Mouse (Mus musculus) B cell, adult 67 days (primary cell): Measurements from ENCODE around the gene Ehmt1. TPM values are rescaled to one million over a fixed set of nuclear protein-coding genes. Genes with fewer than 3 reads are reported as not detected.

Experiments
- total RNA-seq, 2 experiments: library from RNA; stranded (reverse); gene quantifications; 4 replicates each; pipeline ENCODE4 v1.2.4; 2023

The Ehmt1 gene
- total RNA-seq: 100 to 1,000 TPM; 120 to 122 TPM

DNA sequence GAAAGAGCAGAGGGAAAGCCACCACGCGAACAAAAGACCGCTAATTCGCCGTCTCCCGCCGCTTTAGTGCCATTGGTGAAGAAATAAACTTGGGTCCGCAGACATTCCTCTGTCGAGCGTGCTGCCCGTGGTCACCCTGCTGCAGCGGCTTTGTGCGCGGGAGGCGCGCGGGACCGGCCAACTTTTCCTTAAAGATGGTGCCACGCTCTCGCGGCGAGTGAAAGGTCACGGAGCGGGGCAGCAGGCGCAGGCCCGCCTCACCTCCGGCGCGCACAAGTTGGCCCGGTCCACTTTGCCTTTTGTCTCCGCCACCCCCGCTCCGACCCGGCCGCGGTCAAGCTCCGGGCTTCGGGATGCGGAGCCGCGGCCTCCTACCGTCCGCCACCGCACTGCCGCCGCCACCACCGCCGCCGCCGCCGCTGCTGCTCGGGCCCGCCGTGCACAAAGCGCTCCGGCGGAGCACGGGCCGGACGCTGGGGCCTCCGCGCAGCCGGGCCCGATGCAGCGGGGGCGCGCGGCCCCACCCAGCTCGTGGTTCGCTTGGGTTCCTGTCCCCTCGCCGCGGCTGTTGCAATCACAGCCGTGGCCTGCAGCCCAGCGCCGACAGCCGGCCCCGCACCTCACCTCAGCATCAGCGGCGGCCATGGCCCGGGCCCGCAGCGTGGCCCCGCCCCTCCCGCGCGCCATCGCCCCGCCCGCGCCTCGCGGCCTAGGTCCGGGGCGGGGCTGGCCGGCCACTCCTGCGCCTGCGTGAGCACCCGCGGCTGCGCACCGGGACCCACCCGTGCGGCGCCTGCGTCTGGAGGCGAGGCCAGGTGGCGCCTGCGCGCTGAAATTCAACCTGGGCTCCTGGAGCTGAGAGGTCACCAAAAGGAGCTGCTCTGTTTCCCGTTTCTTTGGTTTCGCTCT lies at the start of gene Ehmt1:
Gene Ehmt1, minus strand, starts transcription at position 685 of the 909 bp plus-strand sequence.

DNA sequence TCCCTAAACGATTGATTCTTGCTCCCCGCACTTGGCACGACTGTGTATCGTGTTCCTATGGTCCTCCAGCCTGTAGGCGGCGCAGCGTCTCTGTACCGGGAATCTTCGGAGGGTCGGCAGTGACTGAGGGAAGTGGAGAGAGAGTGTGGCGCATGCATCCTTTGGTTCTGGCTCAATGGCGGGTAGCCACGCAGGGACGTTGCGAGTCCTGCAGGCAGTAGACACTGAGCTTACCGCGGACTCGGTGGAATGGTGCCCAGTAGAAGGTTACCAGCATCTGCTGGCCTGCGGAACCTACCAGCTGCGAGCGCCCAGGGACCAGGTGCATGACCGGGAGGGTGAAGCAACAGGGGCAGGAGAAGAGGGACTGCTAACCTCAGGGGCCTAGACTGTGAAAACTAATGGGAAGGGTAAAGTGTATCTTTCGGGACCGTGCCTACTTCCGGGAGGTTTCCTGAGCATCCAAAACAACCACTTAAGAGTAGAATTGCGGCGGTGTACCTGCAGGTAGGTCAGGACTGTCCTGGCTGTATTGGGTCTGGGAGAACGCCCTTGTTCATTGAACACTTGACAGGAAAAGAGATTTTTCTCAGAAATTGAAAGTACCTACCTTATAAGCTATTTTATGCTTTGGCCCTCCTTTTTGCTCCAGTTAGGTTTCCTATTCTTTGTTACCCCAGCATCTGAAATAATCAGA lies 43.0 kb upstream of the Ehmt1 start, which contains the start of gene Dph7:
Gene Dph7, plus strand, starts transcription at position 97 of the 697 bp plus-strand sequence.

DNA sequence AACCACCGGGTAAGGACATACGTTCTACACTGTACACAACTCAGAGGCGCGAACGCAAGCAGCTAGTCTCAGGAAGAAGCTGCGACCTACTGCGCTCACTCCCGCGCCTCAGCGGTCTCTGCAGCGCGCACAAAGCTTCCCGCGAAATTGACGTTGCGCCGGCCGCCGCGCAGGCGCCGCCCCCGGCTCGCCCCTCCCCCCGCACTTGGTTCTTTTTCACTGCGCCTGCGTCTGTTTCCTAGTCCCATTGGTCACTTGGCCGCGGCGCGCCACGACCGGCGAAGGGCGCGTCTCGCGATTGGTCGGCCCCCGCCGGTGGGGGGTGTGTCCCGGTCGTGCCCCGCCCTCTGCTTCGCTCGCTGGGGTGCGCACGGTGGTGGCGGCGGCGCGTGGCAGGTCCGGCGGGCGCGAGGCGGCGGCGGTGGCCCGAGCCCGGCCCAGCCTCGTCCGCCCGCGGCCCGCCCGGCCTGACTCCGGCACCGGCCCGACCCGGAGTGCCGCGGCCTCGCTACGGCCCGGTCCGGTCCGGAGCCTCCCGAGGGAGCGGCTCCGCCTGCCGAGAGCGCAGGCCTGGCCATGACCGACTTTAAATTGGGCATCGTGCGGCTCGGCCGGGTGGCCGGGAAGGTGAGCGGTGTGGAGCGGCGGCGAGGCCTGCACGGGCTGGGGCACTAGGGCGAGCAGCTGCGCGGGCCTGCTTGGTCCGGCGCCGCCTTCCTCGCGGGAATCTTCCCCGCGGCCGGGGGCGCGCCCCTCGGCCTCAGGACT lies 30.2 kb upstream of the Ehmt1 start, which contains the start of gene Zmynd19:
Gene Zmynd19, plus strand, starts transcription at position 372 of the 768 bp plus-strand sequence.

DNA sequence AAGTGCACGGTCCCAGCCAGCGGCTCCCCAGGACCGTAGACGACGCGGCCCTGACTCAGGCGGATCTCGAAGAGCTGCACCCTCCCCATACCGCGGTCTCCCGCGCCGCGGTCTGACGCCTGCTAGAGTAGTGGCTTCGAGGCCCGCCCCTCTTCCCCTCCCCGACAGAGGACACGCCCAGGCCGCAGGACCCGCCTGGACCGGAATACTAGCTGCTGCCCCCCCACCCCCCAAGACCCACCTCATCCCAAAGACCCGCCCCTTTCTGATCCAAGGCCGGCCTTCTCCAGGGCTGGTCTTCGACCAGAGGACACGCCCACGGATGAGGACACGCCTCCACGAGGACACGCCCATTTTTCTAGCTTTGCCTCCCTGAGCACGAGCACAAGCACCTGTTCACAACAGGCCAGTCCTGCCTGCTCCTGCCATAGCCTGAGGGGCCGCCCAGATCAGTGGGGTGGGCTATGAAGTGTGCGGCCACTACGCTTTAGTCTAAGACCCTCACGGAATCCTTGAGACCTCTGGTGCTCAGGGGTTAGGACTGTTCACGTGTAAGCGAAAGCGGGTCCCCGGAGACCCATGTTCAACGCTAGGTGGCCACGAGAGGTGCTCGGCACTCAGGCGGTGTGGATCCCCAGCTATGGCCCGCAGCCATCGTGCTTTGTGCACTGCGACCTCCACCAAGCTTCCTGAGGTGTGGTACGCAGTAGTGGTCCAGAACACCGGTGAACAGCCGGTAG lies 15.8 kb upstream of the Ehmt1 start, which contains the start of gene Arrdc1:
Gene Arrdc1, minus strand, starts transcription at position 196 of the 740 bp plus-strand sequence.

DNA sequence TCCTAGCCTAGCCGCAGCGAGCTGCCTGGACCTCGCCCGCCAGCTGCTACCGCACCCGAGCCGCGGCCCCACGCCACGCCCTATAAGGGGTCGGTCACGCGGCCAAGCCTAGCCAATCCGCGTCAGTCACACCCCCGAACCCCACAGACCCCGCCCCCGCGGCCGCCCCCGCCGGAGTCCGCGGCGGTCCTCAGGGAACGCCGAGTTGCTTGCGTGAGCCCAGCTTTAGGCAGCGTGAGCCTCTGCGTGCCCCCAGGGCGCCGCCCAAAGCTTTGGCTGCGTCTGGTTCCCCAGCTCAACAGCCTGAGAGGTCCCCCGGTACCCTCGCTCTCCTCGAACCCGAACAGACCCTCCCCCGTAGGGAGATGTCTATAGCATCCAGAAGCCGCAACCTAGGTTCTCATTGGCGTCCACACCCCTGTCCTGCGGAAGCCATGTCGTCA lies 156.3 kb downstream of the Ehmt1 start, which contains the start of gene Cacna1b:
Gene Cacna1b, minus strand, starts transcription at position 38 of the 443 bp plus-strand sequence.

Other genes starting within 250 kb of the Ehmt1 start
- gene Cacna1b, start 156.5 kb downstream of the Ehmt1 start, total RNA-seq: under 1 TPM in 1 of 2 experiments, not detected in 1; 0.62 TPM
- 100 to 1,000 TPM; 152 to 161 TPM for gene Arrdc1, start 15.6 kb upstream of the Ehmt1 start, total RNA-seq
- 10 to 100 TPM; 17.5 to 19.8 TPM for gene Zmynd19, start 30.2 kb upstream of the Ehmt1 start, total RNA-seq
- 10 to 100 TPM; 14.8 to 20.9 TPM for gene Dph7, start 42.8 kb upstream of the Ehmt1 start, total RNA-seq
- gene Mrpl41, start 55.5 kb upstream of the Ehmt1 start, total RNA-seq: 10 to 100 TPM; 21.7 to 31.1 TPM
- gene Pnpla7, start 56.4 kb upstream of the Ehmt1 start, total RNA-seq: 100 to 1,000 TPM; 129 to 133 TPM
- gene Nsmf, start 134.7 kb upstream of the Ehmt1 start, total RNA-seq: 10 to 100 TPM; 44.6 to 55.0 TPM
- gene Entpd8, start 160.7 kb upstream of the Ehmt1 start, total RNA-seq: not detected
- not detected for gene Noxa1, start 175.5 kb upstream of the Ehmt1 start, total RNA-seq